Mouse (Mus musculus): ENCODE data around the gene Arhgap27.

GRCm38 (mm10) chr11:103381956-103382613 lies 18.6 kb upstream of the Arhgap27 start:
- TF ChIP-seq CTCF (conservative IDR thresholded peaks at IDR 0.05; ENCODE audit: insufficient read depth, insufficient read length, low read depth, low read length): no peak
- TF ChIP-seq POLR2A (IDR thresholded peaks at IDR 0.05; ENCODE audit: low read depth, low read length): no peak

Data from kidney, adult 2 months (tissue).